Mouse (Mus musculus) MN1 (cell line): ENCODE data around the gene Zcchc17.

Experiments
- DNase-seq: peaks from one replicate; pipeline ENCODE4 v3.0.0-alpha.2; 2016; ENCODE audit warnings: low spot score

Zcchc17 gene

GRCm38 (mm10) chr4:130283826-130284225, 75.9 kb downstream of the Zcchc17 start:
- DNase-seq, result no peak

DNA sequence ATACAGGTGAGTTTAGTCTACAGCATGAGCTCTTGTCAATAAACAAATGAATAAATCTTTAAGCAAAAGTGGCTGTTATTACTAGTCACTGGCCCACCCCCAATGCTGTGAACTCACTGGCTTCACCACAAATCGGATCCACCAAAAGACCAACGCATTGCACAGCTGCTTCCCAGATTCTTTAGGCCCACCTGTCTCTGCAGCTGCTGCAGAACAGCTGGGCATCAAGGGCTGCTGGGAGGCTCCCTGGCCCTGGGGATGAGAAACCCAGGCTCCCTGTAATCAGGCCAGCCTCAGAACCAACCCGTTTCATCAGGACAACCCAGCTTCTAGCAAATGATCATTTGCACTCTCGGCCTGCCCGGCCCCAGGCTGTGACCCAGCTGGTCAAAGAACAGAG, 76.9 kb downstream of the Zcchc17 start:
- no peak for DNase-seq

DNA sequence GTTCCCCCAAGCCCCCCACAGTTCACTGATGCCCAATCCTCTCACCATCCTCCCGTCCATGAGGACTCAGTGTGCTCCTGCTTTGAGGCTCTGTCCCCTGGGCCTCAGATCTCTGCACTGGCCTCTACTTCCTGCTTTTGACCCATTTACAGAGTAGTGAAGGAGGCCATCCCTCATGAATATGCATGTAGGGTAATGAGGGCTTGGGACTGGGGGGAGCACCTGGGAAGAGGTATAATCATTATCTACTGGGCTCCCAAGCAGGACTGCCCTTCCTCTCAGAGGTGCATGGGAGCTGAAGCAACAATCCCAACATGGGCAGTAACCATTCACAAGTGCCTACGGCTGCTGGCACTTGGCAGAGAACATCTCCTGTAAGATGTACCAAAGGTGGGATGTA, 80.6 kb downstream of the Zcchc17 start, which contains the start of gene Serinc2:
Gene Serinc2, minus strand, starts transcription at position 101 of the 400 bp plus-strand sequence.
- DNase-seq, result no peak

GRCm38 (mm10) chr4:130276573-130277176, 83.1 kb downstream of the Zcchc17 start:
- no peak for DNase-seq

DNA sequence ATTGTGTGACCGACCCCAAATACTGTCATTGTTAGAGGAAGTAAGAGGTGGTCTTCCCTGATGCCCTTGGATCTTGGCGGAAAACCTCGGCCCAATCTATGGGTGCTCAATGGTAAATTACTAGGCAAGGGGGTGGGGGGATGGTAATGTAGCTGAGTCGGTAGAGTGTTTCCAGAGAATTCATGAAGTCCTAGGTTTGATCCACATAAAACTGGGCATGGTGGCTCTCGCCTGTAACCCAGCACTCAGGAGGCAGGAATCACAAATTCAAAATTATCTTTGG, 84.0 kb downstream of the Zcchc17 start:
- no peak for DNase-seq

- no peak for DNase-seq
These were observed 84.5 kb downstream of the Zcchc17 start for GRCm38 (mm10) chr4:130275016-130275822.

DNA sequence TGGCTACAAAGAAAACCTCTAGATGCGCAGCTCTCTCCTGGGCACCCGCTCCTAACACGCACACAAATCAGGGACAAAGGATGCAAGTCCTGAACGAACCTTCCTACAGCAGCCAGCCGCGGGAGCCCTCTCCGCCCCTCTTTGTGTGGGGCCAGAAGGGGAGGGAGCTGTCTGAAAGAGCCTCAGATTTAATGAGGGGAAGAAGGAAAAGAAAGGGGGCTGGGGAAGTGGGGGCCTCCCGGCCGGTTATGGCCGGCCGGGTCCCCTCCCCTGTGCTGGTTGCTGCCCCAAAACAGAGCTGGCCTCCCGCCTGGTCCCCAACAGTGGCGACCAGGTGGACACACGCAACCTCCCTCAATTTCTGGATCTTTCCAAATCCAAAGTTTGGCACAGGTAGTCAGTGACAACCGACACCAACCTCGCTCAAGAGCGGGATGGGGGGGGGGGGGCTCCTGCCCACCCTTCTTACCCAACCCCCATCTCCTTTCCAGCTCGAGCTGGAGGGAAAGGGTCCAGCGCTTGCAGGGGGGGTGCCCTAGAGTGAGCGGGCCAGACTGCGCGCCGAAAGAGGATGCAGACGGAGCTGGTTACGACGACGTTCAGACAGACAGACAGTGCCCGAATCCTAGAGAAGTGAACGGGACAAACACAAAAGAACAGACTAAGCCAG, 85.3 kb downstream of the Zcchc17 start:
- DNase-seq, result no peak

- DNase-seq, result peak; percentile 51
These were observed 85.9 kb downstream of the Zcchc17 start for GRCm38 (mm10) chr4:130273698-130274345.

- DNase-seq, result no peak
These were observed 89.0 kb downstream of the Zcchc17 start for GRCm38 (mm10) chr4:130270611-130271347.

DNA sequence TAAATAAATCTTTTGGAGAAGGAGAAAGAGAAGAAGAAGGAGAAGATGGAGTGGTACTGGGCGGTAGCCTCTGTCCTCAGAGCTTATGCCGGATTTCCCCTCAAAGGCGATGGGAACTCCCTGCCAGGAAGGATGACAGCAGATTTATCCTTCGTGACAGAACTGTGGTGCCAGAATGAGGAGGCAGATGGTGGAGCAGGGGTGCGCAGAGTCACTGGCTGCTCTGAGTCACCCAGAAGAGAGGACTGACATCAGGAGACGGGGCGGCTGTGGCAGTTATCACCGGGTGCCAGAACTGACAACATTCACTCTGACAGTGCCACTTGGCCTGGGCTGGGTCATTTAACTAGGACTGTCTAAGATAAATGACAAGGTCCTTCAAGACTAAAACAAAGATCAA, 89.7 kb downstream of the Zcchc17 start:
- no peak for DNase-seq

GRCm38 (mm10) chr4:130268736-130269135, 91.0 kb downstream of the Zcchc17 start:
- no peak for DNase-seq

DNA sequence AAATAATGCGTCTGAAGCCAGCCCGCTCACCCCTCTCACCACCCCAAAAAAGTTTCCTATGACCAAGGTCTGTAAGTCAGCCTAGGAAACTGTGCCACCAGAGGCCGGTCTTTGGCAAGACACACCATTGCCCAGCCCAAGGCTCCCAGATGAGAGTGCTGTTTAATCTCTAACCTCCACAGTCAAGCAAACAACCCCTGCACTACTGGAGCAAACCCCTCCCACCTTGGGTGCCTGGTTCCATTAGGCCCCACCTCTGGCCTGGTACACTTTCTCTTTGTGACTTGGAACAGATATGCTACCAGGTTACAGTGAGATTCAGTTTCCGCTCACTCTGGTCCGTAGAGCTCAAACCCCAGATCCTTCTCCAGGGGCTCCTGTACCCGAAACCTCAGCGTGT, 92.7 kb downstream of the Zcchc17 start:
- DNase-seq, result peak; percentile 44

- peak; percentile 57 for DNase-seq
These were observed 93.1 kb downstream of the Zcchc17 start for GRCm38 (mm10) chr4:130266601-130267000.
